Mouse (Mus musculus): ENCODE results near the gene Asf1a. TPM values are rescaled to one million over a fixed set of nuclear protein-coding genes. Genes with fewer than 3 reads are reported as not detected.

Asf1a gene
- polyA plus RNA-seq, 1 experiment: 42.6 TPM

GRCm38 (mm10) chr10:53595744-53596676, 547 bp upstream of the Asf1a start:
- TF ChIP-seq CTCF (IDR thresholded peaks at IDR 0.05; ENCODE audit: control insufficient read depth, insufficient read depth, low read length) (no peak), POLR2A (IDR thresholded peaks at IDR 0.05; ENCODE audit: borderline replicate concordance, control insufficient read depth, low read depth, low read length) (no peak)
- 4% methylated on average over 27 of the region's 27 CpGs for WGBS
- peak overlapping the region; percentile 66 for H3K27ac ChIP-seq (ENCODE audit: control insufficient read depth, insufficient read depth, low read depth, low read length, poor library complexity)
- H3K4me1 ChIP-seq (ENCODE audit: control insufficient read depth, insufficient read depth, low read length): no peaks in the 10 kb centered on the region
- H3K4me3 ChIP-seq (replicated peaks; ENCODE audit: control insufficient read depth, low read depth, low read length): peak overlapping the region; percentile 82

GRCm38 (mm10) chr10:53597121-53597881, 744 bp downstream of the Asf1a start:
- no peak for TF ChIP-seq CTCF (IDR thresholded peaks at IDR 0.05; ENCODE audit: control insufficient read depth, insufficient read depth, low read length)
- TF ChIP-seq POLR2A (IDR thresholded peaks at IDR 0.05; ENCODE audit: borderline replicate concordance, control insufficient read depth, low read depth, low read length): no peak
- Histone ChIP-seq H3K4me3 (replicated peaks; ENCODE audit: control insufficient read depth, low read depth, low read length) (peak overlapping the region; percentile 98), H3K27ac (ENCODE audit: control insufficient read depth, insufficient read depth, low read depth, low read length, poor library complexity) (peak overlapping the region; percentile 98), H3K4me1 (ENCODE audit: control insufficient read depth, insufficient read depth, low read length) (no peaks in the 10 kb centered on the region)
- WGBS: 1% methylated on average over 96 of the region's 99 CpGs

GRCm38 (mm10) chr10:53598821-53599220, 2.3 kb downstream of the Asf1a start:
- TF ChIP-seq CTCF (IDR thresholded peaks at IDR 0.05; ENCODE audit: control insufficient read depth, insufficient read depth, low read length) (no peak), POLR2A (IDR thresholded peaks at IDR 0.05; ENCODE audit: borderline replicate concordance, control insufficient read depth, low read depth, low read length) (no peak)

GRCm38 (mm10) chr10:53605328-53605727, 8.8 kb downstream of the Asf1a start:
- WGBS: 56% methylated on average over 2 of the region's 2 CpGs

More at GRCm38 (mm10) chr10:53598821-53599220, 2.3 kb downstream of the Asf1a start:
- Histone ChIP-seq H3K4me1 (ENCODE audit: control insufficient read depth, insufficient read depth, low read length) (no peaks in the 10 kb centered on the region), H3K27ac (ENCODE audit: control insufficient read depth, insufficient read depth, low read depth, low read length, poor library complexity) (no peak overlapping the region), H3K4me3 (replicated peaks; ENCODE audit: control insufficient read depth, low read depth, low read length) (peak overlapping the region; percentile 40)
- WGBS: 26% methylated on average over 5 of the region's 5 CpGs

GRCm38 (mm10) chr10:53608274-53608673, 11.7 kb downstream of the Asf1a start:
- Histone ChIP-seq H3K4me3 (replicated peaks; ENCODE audit: control insufficient read depth, low read depth, low read length) (no peak overlapping the region), H3K4me1 (ENCODE audit: control insufficient read depth, insufficient read depth, low read length) (no peaks in the 10 kb centered on the region), H3K27ac (ENCODE audit: control insufficient read depth, insufficient read depth, low read depth, low read length, poor library complexity) (no peak overlapping the region)
- TF ChIP-seq CTCF (IDR thresholded peaks at IDR 0.05; ENCODE audit: control insufficient read depth, insufficient read depth, low read length): no peak
- TF ChIP-seq POLR2A (IDR thresholded peaks at IDR 0.05; ENCODE audit: borderline replicate concordance, control insufficient read depth, low read depth, low read length): no peak
- WGBS: 24% methylated on average over 2 of the region's 2 CpGs

More at GRCm38 (mm10) chr10:53605328-53605727, 8.8 kb downstream of the Asf1a start:
- TF ChIP-seq CTCF (IDR thresholded peaks at IDR 0.05; ENCODE audit: control insufficient read depth, insufficient read depth, low read length): no peak
- no peak for TF ChIP-seq POLR2A (IDR thresholded peaks at IDR 0.05; ENCODE audit: borderline replicate concordance, control insufficient read depth, low read depth, low read length)
- Histone ChIP-seq H3K4me3 (replicated peaks; ENCODE audit: control insufficient read depth, low read depth, low read length) (no peak overlapping the region), H3K4me1 (ENCODE audit: control insufficient read depth, insufficient read depth, low read length) (no peaks in the 10 kb centered on the region), H3K27ac (ENCODE audit: control insufficient read depth, insufficient read depth, low read depth, low read length, poor library complexity) (no peak overlapping the region)

GRCm38 (mm10) chr10:53612172-53612571, 15.6 kb downstream of the Asf1a start:
- Histone ChIP-seq H3K4me3 (replicated peaks; ENCODE audit: control insufficient read depth, low read depth, low read length) (no peak overlapping the region), H3K4me1 (ENCODE audit: control insufficient read depth, insufficient read depth, low read length) (no peaks in the 10 kb centered on the region), H3K27ac (ENCODE audit: control insufficient read depth, insufficient read depth, low read depth, low read length, poor library complexity) (no peak overlapping the region)
- 86% methylated on average over 1 of the region's 1 CpGs for WGBS
- TF ChIP-seq POLR2A (IDR thresholded peaks at IDR 0.05; ENCODE audit: borderline replicate concordance, control insufficient read depth, low read depth, low read length) (no peak), CTCF (IDR thresholded peaks at IDR 0.05; ENCODE audit: control insufficient read depth, insufficient read depth, low read length) (no peak)

- Histone ChIP-seq H3K27ac (ENCODE audit: control insufficient read depth, insufficient read depth, low read depth, low read length, poor library complexity) (no peak overlapping the region), H3K4me3 (replicated peaks; ENCODE audit: control insufficient read depth, low read depth, low read length) (no peak overlapping the region), H3K4me1 (ENCODE audit: control insufficient read depth, insufficient read depth, low read length) (no peaks in the 10 kb centered on the region)
- TF ChIP-seq POLR2A (IDR thresholded peaks at IDR 0.05; ENCODE audit: borderline replicate concordance, control insufficient read depth, low read depth, low read length) (no peak), CTCF (IDR thresholded peaks at IDR 0.05; ENCODE audit: control insufficient read depth, insufficient read depth, low read length) (no peak)
- WGBS: 66% methylated on average over 1 of the region's 1 CpGs
Observed at GRCm38 (mm10) chr10:53613955-53614354, 17.4 kb downstream of the Asf1a start.

All from bone marrow, adult 2 months (tissue).